Mouse (Mus musculus): ENCODE measurements around the gene Zgpat.

Zgpat gene

GRCm38 (mm10) chr2:181364860-181365596, at the start of gene Zgpat, which contains the start of gene Arfrp1:
Gene Zgpat (plus strand): TSS chr2:181364928.
Gene Arfrp1 (minus strand): TSS chr2:181365404.
- in situ Hi-C loops (cut with MboI; ENCODE audit: low pct_unique_long_range_greater_than_20kb in 1 of 2, low sequenced_read_pairs in 2 of 2, unreplicated experiment in 1 of 2) = no loop called here

DNA sequence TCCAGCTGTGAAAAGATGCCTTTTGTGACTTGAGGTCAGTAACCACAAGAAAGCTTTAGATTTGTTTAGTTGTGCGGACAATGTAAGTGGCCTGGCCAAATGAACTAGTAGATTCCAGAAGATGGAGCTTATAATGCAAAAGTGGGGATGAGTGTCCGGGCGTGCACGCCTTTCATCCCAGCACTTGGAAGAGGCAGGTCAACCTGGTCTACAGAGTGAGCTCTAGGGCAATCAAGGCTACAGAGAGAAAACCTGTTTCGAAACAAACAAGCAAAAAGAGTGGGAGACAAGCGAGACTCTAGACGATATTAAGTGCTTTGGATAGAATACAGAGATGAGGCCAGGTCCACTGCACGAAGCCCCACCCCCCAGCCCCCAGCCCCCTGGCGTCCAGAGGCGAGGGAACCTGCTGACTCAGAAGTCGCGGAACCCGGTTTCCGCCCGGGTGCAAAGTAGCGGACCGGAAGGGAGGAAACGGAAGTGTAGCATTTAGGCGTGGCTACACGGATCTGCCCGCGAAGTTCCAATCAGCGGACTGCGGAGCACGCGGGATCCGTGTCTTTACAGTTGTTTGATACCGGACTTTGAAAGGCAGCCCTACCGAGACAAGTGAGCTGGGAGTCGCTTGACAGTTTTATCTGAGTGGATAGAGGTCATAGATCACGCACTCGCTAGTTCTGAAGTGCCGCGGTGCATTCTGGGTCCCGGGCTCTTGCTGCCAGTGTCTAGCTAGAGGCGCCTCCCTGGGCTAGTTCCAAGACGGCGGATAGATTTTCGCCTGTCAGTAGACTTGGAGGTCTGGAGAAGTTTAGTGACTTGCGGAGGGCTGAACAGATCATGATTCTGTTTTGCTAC, 45.3 kb upstream of the Zgpat start, which contains the start of gene Rtel1:
TSS of gene Rtel1 (plus strand) at position 492 of the 855 bp plus-strand sequence.
- in situ Hi-C loops (cut with MboI; ENCODE audit: low pct_unique_long_range_greater_than_20kb in 1 of 2, low sequenced_read_pairs in 2 of 2, unreplicated experiment in 1 of 2) = no loop called here

DNA sequence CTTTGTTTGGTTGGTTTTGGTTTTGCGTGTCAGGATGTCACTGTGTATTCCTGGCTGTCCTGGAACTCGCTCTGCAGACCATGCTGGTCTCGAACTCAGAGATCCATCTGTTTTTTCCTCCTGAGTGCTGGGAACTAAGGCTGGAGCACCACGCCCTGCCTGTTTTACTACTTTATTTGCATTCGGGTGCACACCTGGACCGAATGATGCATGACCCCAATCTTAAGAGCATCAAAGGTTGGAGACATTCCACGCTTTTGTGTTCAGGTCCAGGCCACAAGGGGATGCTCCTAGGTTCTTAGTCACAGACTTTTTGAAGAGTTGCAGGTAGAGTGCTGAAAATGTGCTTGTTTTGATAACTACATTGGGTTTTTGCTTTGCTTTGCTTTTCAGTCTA, 44.6 kb upstream of the Zgpat start:
- in situ Hi-C loops (cut with MboI; ENCODE audit: low pct_unique_long_range_greater_than_20kb in 1 of 2, low sequenced_read_pairs in 2 of 2, unreplicated experiment in 1 of 2) = no loop called here

DNA sequence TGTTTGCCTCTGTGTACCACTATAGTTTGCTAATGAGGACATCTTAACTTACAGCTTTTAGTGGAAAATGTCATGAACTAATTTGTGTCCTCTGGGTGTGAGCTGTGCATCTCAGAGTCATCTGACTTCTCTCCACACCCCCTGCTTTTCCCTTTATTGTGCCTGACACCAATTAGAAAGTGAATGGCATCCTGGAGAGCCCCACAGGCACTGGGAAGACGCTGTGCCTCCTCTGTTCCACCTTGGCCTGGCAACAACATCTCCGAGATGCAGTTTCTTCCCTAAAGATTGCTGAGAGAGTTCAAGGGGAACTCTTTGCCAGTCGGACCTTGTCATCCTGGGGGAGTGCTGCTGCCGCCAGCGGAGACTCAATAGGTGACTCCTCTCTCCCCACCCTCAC, 42.6 kb upstream of the Zgpat start:
- in situ Hi-C loops (cut with MboI; ENCODE audit: low pct_unique_long_range_greater_than_20kb in 1 of 2, low sequenced_read_pairs in 2 of 2, unreplicated experiment in 1 of 2) = no loop called here

GRCm38 (mm10) chr2:181326098-181326497, 38.6 kb upstream of the Zgpat start:
- in situ Hi-C loops (cut with MboI; ENCODE audit: low pct_unique_long_range_greater_than_20kb in 1 of 2, low sequenced_read_pairs in 2 of 2, unreplicated experiment in 1 of 2) = no loop called here

DNA sequence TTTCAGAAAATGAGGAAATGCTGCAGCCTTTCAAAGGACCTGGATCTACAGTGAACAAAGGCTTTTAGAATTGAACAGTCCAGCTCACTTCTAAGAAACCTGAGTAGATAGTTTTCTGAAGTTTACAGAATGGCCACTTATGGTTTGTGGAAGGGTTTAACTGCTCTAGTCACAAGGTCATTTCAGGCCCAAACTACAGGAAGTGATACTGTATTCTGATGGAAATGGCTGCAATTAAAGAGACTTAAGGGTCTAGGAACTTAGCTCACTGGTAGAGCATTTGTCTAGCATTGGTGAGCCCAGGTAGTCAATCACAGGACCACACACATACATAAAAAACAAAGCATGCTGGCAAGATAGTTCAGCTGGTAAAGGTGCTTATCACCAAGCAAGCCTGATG, 32.2 kb upstream of the Zgpat start:
- in situ Hi-C loops (cut with MboI; ENCODE audit: low pct_unique_long_range_greater_than_20kb in 1 of 2, low sequenced_read_pairs in 2 of 2, unreplicated experiment in 1 of 2) = no loop called here

DNA sequence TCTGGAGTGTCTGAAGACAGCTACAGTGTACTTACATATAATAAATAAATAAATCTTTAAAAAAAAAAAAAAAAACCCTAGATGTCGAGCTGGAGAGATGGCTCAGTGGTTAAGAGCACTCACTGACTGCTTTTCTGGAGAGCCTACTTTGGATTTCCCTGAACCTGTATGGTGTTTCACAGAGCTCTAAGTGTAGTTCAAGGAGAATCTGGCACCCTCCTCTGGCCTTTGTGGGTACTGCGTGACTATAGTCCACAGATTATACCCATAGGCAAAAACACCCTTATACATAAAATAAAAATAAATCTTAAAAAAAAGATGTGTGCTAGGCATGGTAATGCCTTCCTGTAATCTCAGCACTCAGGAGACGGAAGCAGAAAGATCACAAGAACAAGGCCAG, 30.7 kb upstream of the Zgpat start:
- in situ Hi-C loops (cut with MboI; ENCODE audit: low pct_unique_long_range_greater_than_20kb in 1 of 2, low sequenced_read_pairs in 2 of 2, unreplicated experiment in 1 of 2) = no loop called here

DNA sequence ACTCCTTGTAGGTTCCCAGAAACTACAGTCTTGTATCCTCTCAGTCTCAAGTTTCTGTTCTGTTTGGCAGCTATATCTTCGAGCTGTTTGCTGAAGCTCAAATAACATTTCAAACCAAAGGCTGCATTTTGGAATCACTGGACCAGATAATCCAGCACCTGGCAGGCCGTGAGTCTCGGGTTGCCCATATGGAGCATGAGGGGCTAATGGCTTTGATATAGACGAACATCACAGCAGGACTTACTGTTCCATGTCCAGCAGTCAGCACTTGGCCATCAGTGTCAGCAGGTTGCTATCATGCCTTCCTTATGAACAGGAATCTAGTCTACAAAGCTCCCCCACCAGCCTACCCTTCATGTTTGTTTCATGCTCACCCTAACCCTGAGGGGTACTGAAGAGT, 24.3 kb upstream of the Zgpat start:
- in situ Hi-C loops (cut with MboI; ENCODE audit: low pct_unique_long_range_greater_than_20kb in 1 of 2, low sequenced_read_pairs in 2 of 2, unreplicated experiment in 1 of 2) = no loop called here

- in situ Hi-C loops (cut with MboI; ENCODE audit: low pct_unique_long_range_greater_than_20kb in 1 of 2, low sequenced_read_pairs in 2 of 2, unreplicated experiment in 1 of 2) = no loop called here
These were observed 22.0 kb upstream of the Zgpat start for GRCm38 (mm10) chr2:181342766-181343165.

GRCm38 (mm10) chr2:181356780-181357179, 7.9 kb upstream of the Zgpat start:
- in situ Hi-C loops (cut with MboI; ENCODE audit: low pct_unique_long_range_greater_than_20kb in 1 of 2, low sequenced_read_pairs in 2 of 2, unreplicated experiment in 1 of 2) = no loop called here

DNA sequence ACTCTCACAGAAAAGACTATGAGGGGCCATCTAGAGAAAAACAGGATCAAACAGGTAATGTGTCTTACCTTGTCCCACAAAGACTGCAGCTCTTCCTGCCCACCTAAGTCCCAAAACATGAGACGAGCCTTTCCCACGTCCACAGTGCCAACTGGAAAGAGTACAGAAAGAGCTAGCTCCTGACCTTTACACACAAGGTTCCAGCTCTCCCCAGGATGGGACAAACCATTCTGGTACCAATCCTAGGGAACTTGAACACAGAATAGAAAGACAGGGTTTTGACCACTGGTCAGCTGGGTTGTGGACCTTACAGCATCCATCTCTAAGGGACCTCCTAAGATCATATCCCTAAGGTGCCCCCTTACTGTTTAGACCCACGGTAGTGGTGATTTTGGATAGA, 782 bp upstream of the Zgpat start:
- in situ Hi-C loops (cut with MboI; ENCODE audit: low pct_unique_long_range_greater_than_20kb in 1 of 2, low sequenced_read_pairs in 2 of 2, unreplicated experiment in 1 of 2) = no loop called here

- in situ Hi-C loops (cut with MboI; ENCODE audit: low pct_unique_long_range_greater_than_20kb in 1 of 2, low sequenced_read_pairs in 2 of 2, unreplicated experiment in 1 of 2) = no loop called here
These were observed 255 bp upstream of the Zgpat start for GRCm38 (mm10) chr2:181364487-181364859.

- in situ Hi-C loops (cut with MboI; ENCODE audit: low pct_unique_long_range_greater_than_20kb in 1 of 2, low sequenced_read_pairs in 2 of 2, unreplicated experiment in 1 of 2) = no loop called here
These were observed 937 bp downstream of the Zgpat start for GRCm38 (mm10) chr2:181365655-181366075.

DNA sequence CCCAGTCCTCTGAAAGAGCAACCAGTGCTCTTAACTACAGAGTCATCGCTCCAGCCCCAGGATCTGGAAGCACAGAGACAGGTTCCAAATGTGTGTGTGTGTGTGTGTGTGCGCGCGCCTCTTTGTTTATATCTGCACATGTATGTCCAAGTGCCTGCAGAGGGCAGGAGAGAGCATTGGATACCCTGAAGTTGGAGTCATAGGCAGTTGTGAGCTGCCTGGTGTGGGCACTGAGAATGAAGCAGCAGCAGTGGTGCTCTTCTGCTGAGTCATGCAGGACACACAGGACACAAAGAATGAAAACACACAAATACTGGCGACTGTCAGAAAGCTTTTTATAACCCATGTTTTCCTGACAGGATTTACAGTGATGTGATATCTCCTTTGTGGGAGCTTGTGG, 5.3 kb downstream of the Zgpat start:
- in situ Hi-C loops (cut with MboI; ENCODE audit: low pct_unique_long_range_greater_than_20kb in 1 of 2, low sequenced_read_pairs in 2 of 2, unreplicated experiment in 1 of 2) = no loop called here

- in situ Hi-C loops (cut with MboI; ENCODE audit: low pct_unique_long_range_greater_than_20kb in 1 of 2, low sequenced_read_pairs in 2 of 2, unreplicated experiment in 1 of 2) = no loop called here
These were observed 11.1 kb downstream of the Zgpat start for GRCm38 (mm10) chr2:181375787-181376186.

DNA sequence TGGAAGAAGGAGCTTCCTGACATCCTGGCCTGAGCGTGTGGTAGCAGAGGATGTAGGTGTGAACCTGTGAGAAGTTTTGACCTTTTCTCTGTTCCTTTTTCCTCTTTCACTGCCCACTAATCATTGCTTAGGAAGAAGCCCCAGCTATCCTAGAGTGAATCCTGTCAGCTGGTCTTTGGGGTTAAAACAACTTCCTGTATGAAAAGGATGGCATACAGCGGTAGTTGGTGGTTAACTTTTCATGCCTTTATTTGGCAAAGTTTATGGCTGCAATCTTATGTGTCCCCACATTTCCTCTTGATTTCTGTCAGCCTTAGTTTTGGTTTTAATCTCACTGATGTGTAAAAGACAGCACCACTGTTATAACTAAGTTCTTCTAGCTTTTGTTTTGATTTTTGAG, 12.5 kb downstream of the Zgpat start:
- in situ Hi-C loops (cut with MboI; ENCODE audit: low pct_unique_long_range_greater_than_20kb in 1 of 2, low sequenced_read_pairs in 2 of 2, unreplicated experiment in 1 of 2) = no loop called here

DNA sequence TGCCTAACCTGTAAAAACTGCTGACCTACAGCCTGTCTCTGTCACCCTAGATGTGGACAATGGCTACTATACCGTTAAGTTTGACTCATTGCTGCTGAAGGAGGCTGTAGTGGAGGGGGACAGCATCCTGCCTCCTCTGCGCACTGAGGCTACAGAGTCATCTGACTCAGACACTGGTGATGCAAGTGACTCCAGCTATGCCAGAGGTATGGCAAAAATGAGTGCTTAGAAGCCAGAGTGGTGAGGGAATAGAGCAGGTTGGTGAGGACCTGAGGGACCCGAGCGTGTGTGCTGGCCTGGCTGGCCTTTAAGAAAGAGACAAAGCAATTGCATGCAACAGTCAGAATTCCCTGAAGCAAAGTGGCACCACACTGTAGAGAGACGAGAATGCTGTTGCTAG, 14.0 kb downstream of the Zgpat start:
- in situ Hi-C loops (cut with MboI; ENCODE audit: low pct_unique_long_range_greater_than_20kb in 1 of 2, low sequenced_read_pairs in 2 of 2, unreplicated experiment in 1 of 2) = no loop called here

DNA sequence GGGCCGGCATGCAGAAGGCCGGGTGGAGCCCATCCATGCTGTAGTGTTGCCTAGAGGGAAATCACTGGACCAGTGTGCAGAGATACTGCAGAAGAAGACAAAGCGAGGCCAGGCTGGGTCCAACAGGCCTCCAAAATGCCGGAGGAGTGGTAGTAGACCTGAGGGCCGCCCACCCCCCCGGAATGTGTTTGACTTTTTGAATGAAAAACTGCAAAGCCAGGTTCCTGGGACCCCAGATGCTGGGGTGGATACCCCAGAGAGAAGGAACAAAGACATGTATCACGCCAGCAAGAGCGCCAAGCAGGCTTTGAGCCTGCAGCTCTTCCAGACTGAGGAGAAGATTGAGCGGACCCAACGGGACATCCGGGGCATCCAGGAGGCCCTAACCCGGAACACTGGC, 15.1 kb downstream of the Zgpat start, which contains the start of gene Lime1:
TSS of gene Lime1 (plus strand) at position 301 of the 400 bp plus-strand sequence.
- in situ Hi-C loops (cut with MboI; ENCODE audit: low pct_unique_long_range_greater_than_20kb in 1 of 2, low sequenced_read_pairs in 2 of 2, unreplicated experiment in 1 of 2) = no loop called here

- in situ Hi-C loops (cut with MboI; ENCODE audit: low pct_unique_long_range_greater_than_20kb in 1 of 2, low sequenced_read_pairs in 2 of 2, unreplicated experiment in 1 of 2) = no loop called here
These were observed 15.5 kb downstream of the Zgpat start for GRCm38 (mm10) chr2:181380251-181380650.

- in situ Hi-C loops (cut with MboI; ENCODE audit: low pct_unique_long_range_greater_than_20kb in 1 of 2, low sequenced_read_pairs in 2 of 2, unreplicated experiment in 1 of 2) = no loop called here
These were observed 16.4 kb downstream of the Zgpat start for GRCm38 (mm10) chr2:181381107-181381506.
